Mouse (Mus musculus) E14TG2a.4 (cell line): ENCODE measurements around the gene Nat8f1.

ENCODE experiments used
- CTCF ChIP-seq: conservative IDR thresholded peaks from 2 replicates; pipeline ENCODE4 v1.5.1; 2014; ENCODE audit warnings: low read length
- NANOG ChIP-seq: IDR thresholded peaks from 2 replicates; pipeline ENCODE4 v1.6.1; 2014; ENCODE audit warnings: borderline replicate concordance, low read length, mixed read lengths
- POU5F1 ChIP-seq: IDR thresholded peaks from 2 replicates; pipeline ENCODE4 v1.6.1; 2014; ENCODE audit warnings: low read length, borderline replicate concordance

DNA sequence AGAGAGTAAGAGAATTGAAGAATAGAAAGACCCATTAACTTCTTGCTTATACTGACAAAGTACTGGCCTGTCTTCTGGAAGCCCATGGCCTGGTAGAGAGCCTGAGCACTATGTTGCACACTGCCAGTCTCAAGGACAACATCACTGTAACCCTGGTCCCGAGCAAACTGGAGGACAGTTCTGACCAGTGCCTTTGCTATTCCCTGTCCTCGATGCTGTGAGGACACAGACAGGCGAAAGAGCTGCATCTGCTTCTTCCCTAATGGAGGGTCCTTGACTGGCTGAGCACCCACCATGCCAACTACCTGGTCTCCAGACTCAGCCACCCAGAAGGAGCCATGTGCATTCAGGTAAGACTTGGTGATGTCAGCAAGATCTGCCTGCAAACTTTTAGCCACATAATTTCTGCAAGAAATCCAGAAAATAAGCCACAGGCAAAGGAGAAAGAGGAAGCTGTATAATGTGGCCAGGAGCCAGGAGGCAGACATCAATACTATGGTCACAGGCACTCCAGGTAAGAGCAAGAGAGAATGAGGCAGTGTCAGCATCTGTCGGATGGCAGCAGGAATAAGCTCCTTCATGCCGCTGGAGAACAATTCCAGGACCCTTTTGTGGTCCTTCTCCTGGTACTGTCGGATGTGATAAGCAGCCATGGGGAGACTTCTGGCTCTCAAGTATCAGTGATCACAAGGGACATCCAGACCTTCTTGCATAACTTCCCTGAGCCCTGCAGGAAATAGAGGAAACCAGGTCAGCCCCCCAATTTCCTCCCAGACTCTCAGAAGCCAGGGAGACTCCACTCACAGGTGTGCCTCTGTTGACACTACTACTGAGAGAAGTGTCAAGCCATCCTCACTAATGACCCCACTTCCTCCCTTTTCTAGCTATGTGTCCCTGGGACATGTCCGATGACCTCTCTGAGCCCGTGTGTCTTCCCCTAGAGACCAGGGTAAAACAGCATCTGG is 47.5 kb downstream of the Nat8f1 start:
- TF ChIP-seq CTCF (no peak), POU5F1 (no peak), NANOG (no peak)
